Mouse (Mus musculus) kidney, embryonic 14.5 days (tissue): ENCODE measurements at regions not wholly inside any gene's neighbourhood (a gene's known extent, or its start where the extent isn't known, plus 50 kb on each side); places are given as distances from the start of the nearest gene placed in this dataset.

Experiments used
- ATAC-seq: fragments of 200-750 bp; cut with Nextera tagmentation; 2 replicates; pipeline ENCODE4 v1.8.0; 2017; ENCODE audit warnings: moderate number of reproducible peaks, mild to moderate bottlenecking, moderate TSS enrichment, moderate library complexity; ENCODE audit not compliant: low FRiP score, low TSS enrichment
- H3K27ac ChIP-seq: fragments of 300-500 bp; sonication (generic); 2 replicates; pipeline ENCODE4 v1.5.1; 2014; ENCODE audit warnings: low read depth, mild to moderate bottlenecking, low read length, moderate library complexity, mixed read lengths
- H3K27me3 ChIP-seq: fragments of 300-500 bp; sonication (generic); 2 replicates; pipeline ENCODE4 v1.6.1; 2014; ENCODE audit warnings: mild to moderate bottlenecking, low read length; ENCODE audit not compliant: control insufficient read depth, insufficient read depth
- H3K36me3 ChIP-seq: fragments of 300-500 bp; sonication (generic); 2 replicates; pipeline ENCODE4 v1.6.1; 2014; ENCODE audit warnings: low read length, mixed read lengths; ENCODE audit not compliant: control insufficient read depth, insufficient read depth
- H3K4me1 ChIP-seq: fragments of 300-500 bp; sonication (generic); 2 replicates; pipeline ENCODE4 v1.6.1; 2014; ENCODE audit warnings: low read length, mixed read lengths; ENCODE audit not compliant: control insufficient read depth, insufficient read depth
- H3K4me2 ChIP-seq: fragments of 300-500 bp; sonication (generic); replicated peaks from 2 replicates; pipeline ENCODE4 v1.6.1; 2014; ENCODE audit warnings: low read depth, mild to moderate bottlenecking, low read length
- H3K4me3 ChIP-seq: fragments of 300-500 bp; sonication (generic); 2 replicates; pipeline ENCODE4 v1.5.1; 2014; ENCODE audit warnings: mild to moderate bottlenecking, low read length
- H3K9ac ChIP-seq: fragments of 300-500 bp; sonication (generic); 2 replicates; pipeline ENCODE4 v1.6.1; 2014; ENCODE audit warnings: low read depth, mild to moderate bottlenecking, low read length, moderate library complexity
- H3K9me3 ChIP-seq: fragments of 300-500 bp; sonication (generic); 2 replicates; pipeline ENCODE4 v1.6.1; 2016; ENCODE audit warnings: low read length; ENCODE audit not compliant: control insufficient read depth
- WGBS: fragments of 180-500 bp; shearing (Covaris S2); extraction: QIAGEN DNeasy Blood & Tissue Kit; methylation state at CpG from one replicate; pipeline ENCODE4 v1.1.7; 2014; 5-methylcytosine and 5-hydroxymethylcytosine counted together

DNA sequence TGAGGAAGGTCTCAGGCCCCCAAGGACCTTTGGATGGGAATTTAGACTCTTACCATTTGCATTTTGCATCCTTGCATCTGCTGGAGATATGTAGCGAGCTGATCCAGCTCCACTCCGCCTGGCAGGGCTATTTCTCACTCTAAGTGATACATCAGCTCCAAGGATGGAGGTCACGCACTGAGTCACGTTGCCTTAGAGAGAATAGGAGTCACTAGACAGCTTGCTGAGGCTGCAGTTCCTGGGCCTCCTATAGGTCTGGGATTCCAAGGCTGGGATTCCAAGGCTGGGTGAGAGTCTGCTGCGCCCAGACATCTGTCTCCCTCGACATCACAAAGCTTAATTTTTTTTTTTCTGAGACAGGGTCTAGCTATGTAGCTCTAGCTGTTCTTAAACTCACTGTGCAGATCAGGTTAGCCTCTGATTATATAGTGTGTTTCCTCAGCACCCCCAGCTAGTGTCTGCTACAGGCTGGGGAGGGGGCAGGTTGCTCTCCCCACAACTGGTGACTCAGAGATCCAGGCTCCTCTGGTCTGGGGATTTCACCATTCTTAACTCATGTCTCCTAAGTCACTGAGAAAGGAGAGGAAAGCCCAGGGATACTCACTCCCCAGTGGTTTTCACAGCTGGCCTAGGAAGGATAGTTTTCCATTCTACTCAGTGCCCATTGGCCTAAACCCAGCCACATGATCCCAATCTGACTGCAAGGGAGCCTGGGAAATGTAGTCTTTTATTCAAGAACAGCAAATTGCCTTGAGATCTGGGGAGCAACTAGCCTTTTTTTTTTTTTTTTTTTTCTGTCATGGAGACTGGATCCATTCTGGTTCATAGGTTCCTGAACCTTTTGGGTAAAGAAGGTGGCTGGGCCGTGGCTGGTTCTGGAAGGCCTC is 76.4 kb upstream of the Grik3 start:
- Histone ChIP-seq H3K4me2 (no peak overlapping the region), H3K36me3 (no peaks in the 10 kb centered on the region), H3K4me1 (no peaks in the 10 kb centered on the region), H3K9ac (no peak overlapping the region), H3K4me3 (no peak overlapping the region), H3K9me3 (no peaks in the 10 kb centered on the region), H3K27me3 (0 out of 2 replicates have a peak, but pooled peaks cover 2% of the 10 kb centered on the region), H3K27ac (no peak overlapping the region)
- WGBS, result 74% methylated on average over 7 of the region's 7 CpGs
- no peak; the same call in 1 of the 2 replicates for ATAC-seq

DNA sequence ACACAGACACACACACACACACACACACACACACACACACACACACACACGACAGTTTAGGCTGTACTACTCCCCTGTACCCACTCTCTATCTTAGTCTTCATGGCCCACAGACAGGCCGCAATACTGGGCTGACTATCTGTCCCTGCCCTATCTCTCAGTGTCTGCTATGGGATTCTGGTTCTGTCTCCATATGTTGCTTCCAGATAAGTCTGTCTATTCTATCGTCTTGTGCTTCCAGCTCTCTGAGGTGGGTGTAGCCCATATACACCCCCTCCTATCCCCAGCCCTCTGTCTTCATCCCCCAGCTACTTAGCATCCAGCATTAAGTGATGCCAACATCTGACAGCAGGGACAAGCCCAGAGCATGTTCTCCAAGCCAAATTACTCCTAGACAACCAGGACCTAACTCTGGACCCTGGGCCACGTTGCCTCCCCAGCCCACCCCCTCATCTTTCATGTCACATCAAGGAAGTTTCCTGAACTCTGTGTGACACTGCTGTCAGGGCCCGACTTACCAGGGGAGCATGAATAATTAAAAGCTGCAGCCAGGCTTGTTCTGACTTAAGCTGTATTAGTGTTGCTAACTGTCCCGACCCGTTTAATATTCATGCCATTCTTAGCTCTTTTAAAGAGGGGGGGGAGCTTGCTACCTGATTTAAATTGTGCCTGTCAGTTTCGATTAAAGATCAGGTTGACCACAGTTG is 79.6 kb upstream of the Grik3 start:
- H3K4me1 ChIP-seq, result peaks cover 13% of the 10 kb centered on the region
- no peak overlapping the region for H3K4me3 ChIP-seq
- no peaks in the 10 kb centered on the region for H3K36me3 ChIP-seq
- no peak overlapping the region for H3K9ac ChIP-seq
- no peaks in the 10 kb centered on the region for H3K9me3 ChIP-seq
- no peaks in the 10 kb centered on the region for H3K27me3 ChIP-seq
- no peak overlapping the region for H3K27ac ChIP-seq
- no peak for ATAC-seq
- H3K4me2 ChIP-seq, result no peak overlapping the region
- 41% methylated on average over 8 of the region's 8 CpGs for WGBS

DNA sequence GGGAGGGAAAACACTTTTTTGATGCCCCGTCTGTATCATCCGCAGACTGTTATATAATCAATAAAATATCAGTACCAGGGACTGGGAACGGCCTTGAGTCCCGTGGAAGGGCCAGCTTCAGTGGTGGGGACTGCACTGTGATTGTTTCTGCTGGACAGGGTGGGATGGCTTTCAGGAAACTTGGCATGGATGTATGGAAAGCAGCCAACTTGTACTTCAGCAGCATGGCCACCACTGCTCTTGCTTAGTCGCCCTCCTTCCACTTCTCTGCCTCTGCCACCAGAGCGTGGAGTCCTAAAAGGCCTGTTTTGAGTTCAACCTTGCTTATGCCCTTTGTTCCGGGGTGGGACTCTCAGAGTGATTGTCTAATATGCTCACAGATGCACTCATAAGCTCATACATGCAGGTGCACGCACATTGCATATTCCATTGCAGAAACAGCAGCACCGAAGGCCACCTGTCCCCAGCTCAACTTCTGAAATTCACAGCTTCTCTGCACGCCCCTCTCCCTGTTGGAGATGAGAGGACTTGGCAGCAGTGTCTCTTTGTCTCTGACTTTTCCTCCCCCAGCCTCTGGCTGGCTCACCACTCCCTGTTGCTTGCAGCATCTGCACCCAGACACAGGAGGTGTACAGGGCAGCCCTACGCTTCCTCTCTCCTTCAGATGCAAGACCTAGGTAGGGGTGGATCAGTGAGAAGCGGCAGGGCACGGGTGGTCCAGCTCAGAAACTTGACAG is 91.0 kb upstream of the Grik3 start:
- H3K27ac ChIP-seq, result no peak overlapping the region
- no peaks in the 10 kb centered on the region for H3K27me3 ChIP-seq
- H3K9ac ChIP-seq, result no peak overlapping the region
- H3K9me3 ChIP-seq, result no peaks in the 10 kb centered on the region
- no peaks in the 10 kb centered on the region for H3K4me1 ChIP-seq
- no peak overlapping the region for H3K4me3 ChIP-seq
- no peak for ATAC-seq
- H3K4me2 ChIP-seq, result no peak overlapping the region
- 82% methylated on average over 13 of the region's 13 CpGs for WGBS
- H3K36me3 ChIP-seq, result no peaks in the 10 kb centered on the region

DNA sequence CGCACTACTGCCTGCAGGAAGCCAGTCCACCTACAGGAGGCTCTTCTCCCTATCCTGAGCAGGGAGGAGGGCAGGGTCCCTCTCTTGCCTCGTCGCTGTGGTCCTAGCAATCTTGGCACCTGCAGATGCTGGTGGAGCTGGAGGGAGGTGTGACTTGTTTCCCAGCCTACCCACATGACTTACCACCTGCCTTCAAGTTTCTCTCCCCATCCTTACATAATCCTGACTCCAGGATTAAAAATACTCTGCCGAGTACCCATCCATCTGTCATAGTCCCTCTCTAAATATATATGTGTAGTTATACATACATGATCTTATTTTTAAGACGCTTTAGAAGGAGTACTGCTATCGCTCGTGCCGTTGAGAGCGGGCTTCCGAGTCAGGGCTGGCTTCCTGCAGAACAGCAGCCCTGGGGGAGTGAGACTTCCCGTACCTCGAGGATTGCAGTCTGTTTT is 93.5 kb upstream of the Grik3 start:
- no peaks in the 10 kb centered on the region for H3K4me1 ChIP-seq
- no peak overlapping the region for H3K4me2 ChIP-seq
- no peak overlapping the region for H3K4me3 ChIP-seq
- no peak overlapping the region for H3K27ac ChIP-seq
- H3K27me3 ChIP-seq, result no peaks in the 10 kb centered on the region
- no peak for ATAC-seq
- no peaks in the 10 kb centered on the region for H3K36me3 ChIP-seq
- H3K9ac ChIP-seq, result no peak overlapping the region
- 64% methylated on average over 12 of the region's 12 CpGs for WGBS
- H3K9me3 ChIP-seq, result no peaks in the 10 kb centered on the region

DNA sequence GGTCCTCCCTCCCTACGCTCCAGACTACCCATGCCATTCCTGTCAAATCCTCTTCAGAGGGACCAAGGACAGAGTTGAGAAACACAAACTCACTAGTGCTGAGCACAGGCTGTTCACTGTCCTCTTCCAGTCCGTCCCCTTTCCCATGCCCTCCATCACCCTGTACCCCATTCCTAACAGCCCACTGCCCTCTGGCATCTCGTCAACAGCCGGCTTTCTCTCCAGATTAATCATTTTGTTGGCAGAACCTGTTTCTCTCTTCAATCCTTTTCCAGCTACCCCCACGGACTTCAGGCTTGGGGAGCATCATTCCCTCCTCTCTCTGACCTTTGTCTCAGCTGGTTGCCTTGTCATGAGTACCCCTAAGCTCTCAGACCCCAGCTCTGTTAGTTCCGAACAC is 99.2 kb upstream of the Grik3 start:
- H3K4me3 ChIP-seq, result no peak overlapping the region
- no peaks in the 10 kb centered on the region for H3K4me1 ChIP-seq
- no peak for ATAC-seq
- H3K27ac ChIP-seq, result no peak overlapping the region
- no peaks in the 10 kb centered on the region for H3K9me3 ChIP-seq
- H3K4me2 ChIP-seq, result no peak overlapping the region
- 62% methylated on average over 6 of the region's 6 CpGs for WGBS
- no peaks in the 10 kb centered on the region for H3K27me3 ChIP-seq
- no peaks in the 10 kb centered on the region for H3K36me3 ChIP-seq
- H3K9ac ChIP-seq, result no peak overlapping the region

DNA sequence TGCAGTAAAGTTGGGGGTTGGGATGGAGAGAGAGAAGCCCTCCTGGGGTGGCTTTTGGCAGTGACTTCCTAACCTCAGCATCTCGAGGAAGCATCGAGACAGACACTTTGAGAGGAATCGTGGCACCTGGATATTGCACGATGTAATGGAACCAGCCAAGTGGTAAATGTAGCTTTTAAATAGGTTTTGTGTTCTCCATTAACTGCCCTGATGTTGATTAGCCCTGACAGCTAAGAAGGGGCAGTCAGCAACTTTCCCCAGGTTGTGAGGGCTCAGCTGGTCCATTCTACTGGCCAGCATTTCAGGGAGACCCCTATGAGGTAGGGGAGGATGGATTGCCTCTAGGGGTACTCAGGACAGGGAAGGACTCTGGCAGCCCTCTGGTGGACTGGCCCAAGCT is 104.7 kb upstream of the Grik3 start:
- H3K9ac ChIP-seq, result no peak overlapping the region
- ATAC-seq, result no peak
- WGBS, result 53% methylated on average over 4 of the region's 4 CpGs
- H3K9me3 ChIP-seq, result no peaks in the 10 kb centered on the region
- H3K27me3 ChIP-seq, result no peaks in the 10 kb centered on the region
- H3K27ac ChIP-seq, result no peak overlapping the region
- H3K4me1 ChIP-seq, result no peaks in the 10 kb centered on the region
- no peak overlapping the region for H3K4me2 ChIP-seq
- no peak overlapping the region for H3K4me3 ChIP-seq
- no peaks in the 10 kb centered on the region for H3K36me3 ChIP-seq

DNA sequence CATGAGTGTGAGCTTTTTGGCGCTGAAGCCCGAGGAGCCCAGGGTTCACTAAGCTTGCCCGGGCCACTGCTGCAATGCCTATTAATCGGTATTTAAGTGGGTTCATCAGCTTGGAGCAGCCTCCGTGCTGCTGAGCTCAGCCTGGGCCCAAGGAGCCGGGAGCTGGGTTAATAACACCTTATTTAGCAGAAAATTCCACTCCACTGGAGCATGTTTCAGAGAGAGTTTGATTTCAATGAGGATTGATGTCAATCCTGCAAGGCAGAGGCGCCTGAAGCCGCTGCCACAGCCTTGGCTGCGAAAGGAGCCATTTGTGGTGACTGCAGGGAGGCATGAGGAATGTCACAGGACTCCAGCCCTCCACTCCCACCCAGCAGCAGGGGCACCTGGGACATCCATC is 126.5 kb upstream of the Grik3 start:
- Histone ChIP-seq H3K27me3 (no peaks in the 10 kb centered on the region), H3K9ac (no peak overlapping the region), H3K36me3 (no peaks in the 10 kb centered on the region), H3K9me3 (no peaks in the 10 kb centered on the region), H3K4me2 (no peak overlapping the region), H3K4me1 (no peaks in the 10 kb centered on the region), H3K27ac (no peak overlapping the region), H3K4me3 (no peak overlapping the region)
- WGBS, result 61% methylated on average over 9 of the region's 9 CpGs
- ATAC-seq, result no peak

DNA sequence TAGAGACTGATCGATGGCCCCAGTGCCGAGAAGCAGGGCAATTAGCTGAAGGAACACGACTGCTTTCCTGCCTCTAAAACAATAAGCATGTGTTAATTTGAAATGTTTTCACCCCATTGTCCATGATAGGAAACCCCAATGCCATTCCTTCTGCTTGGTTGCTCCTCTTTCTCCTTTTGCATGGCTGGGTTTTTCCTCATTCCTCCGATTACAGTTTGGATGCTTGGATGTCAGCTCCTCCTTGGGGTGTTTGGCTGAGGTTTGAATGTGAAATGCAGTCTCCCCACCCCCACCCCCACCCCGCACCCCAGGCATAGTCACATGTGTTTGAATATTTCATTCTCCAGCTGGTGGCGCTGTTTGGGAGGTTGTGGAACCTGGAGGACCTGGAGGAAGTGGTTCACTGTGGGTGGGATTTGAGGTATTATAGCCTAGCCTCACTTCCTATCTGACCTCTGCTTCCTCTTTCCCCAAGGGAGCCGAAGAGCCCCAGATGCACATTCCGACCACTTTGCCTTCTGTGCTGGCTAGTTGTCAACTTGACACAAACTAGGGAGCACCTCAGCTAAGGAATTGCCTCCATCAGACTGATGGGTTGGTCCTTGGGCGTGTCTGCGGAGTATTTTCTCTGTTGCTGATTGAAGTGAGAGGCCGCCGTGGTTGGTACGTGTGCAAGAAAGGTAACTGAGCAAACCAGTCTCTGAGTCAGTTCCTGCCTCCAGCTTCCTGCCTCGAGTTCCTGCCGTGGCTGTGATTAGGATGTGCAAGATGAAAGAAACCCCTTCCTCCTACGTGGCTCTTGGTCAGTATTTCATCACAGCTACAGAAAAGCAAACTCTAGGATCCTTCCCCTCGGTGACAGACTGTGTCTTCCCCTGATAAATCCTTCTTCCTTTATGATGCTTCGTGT is 128.6 kb upstream of the Grik3 start:
- no peak overlapping the region for H3K4me3 ChIP-seq
- H3K27ac ChIP-seq, result no peak overlapping the region
- H3K36me3 ChIP-seq, result no peaks in the 10 kb centered on the region
- 69% methylated on average over 18 of the region's 18 CpGs for WGBS
- no peak overlapping the region for H3K9ac ChIP-seq
- H3K4me2 ChIP-seq, result no peak overlapping the region
- no peaks in the 10 kb centered on the region for H3K9me3 ChIP-seq
- H3K27me3 ChIP-seq, result no peaks in the 10 kb centered on the region
- no peaks in the 10 kb centered on the region for H3K4me1 ChIP-seq
- no peak for ATAC-seq
